Mouse (Mus musculus) cerebellum, adult 9-11 months (tissue): ENCODE results near the gene Znrf2.

Experiments used
- DNase-seq: peaks from one replicate; pipeline ENCODE4 v3.0.0; 2022

Gene Znrf2

GRCm38 (mm10) chr6:54816388-54817065 is at the start of gene Znrf2:
Znrf2 (plus strand) TSS chr6:54816916.
- DNase-seq, result peak; percentile 96

- DNase-seq, result no peak
Measured at GRCm38 (mm10) chr6:54767746-54768145, 49.0 kb upstream of the Znrf2 start.

DNA sequence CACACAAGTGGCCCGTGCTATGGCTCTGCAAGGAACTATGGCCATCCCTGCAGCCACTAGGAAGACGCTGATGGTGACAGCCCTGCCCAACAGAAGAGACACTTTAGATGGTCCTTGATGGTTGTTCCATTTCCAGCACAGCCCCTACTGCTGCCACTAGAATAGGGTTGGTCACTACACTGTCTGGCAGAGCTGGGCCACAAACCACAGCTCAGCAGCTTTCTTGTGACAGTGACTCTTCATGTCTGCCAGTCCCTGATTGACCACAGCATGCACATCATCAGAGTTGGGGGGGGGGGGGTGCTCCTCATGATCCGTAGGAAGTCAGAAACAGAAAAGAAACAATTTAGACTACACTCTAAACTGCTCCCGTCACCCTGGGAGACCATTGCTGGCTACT is 46.0 kb upstream of the Znrf2 start:
- no peak for DNase-seq

DNA sequence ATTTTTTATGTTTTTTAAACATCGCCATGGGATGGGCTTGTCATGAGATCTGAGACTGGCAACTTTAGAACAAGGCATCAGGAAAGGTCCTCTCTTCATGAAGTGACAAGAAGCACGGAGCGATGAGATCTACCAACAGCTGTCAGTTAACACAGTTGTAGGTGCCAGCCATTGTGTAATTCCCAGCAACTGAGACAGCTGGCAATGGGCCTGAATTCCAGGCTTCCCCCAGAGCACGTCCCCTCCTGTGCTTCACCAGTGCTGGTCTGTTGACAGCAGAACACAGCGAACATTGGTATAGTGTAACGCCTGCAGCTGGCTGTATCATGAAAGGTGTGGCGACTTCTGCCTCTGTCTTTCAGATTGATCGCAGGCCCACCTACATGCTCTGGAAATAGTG is 45.5 kb upstream of the Znrf2 start:
- DNase-seq, result no peak

DNA sequence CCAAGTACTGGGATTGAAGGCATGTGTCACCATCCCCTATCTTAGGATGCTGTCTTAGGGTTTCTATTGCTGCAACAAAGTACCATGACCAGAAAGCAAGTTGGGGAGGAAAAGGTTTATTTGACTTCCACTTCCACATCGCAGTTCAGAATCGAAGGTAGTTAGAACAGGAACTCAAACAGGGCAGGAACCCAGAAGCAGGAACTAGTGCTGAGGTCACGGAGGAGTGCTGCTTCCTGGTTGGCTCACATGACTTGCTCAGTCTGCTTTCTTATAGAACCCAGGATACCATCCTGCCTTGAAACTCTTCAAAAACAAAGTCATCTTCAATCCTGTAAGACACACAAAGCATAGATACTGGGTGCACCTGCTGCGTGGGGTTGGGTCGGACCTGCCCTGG is 44.6 kb upstream of the Znrf2 start:
- DNase-seq, result no peak

GRCm38 (mm10) chr6:54775739-54776138 is 41.0 kb upstream of the Znrf2 start:
- DNase-seq, result no peak

- no peak for DNase-seq
Measured at GRCm38 (mm10) chr6:54777661-54778060, 39.1 kb upstream of the Znrf2 start.

DNA sequence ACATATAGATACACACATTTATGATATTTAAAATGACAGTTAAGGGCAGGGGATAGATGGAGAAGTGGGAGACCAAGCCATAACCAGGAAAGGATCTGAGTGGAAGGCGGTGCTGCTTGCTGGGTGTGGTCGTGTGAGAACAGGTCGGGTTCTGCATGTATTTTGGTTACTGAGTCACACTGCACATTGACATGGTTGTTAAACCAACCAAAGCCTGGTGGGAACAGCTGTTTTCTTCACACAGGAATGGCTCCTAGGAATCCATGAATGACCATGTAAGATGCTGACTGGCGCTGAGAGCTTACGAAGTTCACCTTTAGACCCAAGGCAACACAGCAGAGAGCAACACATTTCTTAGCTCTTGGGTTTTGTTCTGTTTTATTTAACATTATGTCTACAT is 36.7 kb upstream of the Znrf2 start:
- DNase-seq, result no peak

- DNase-seq, result no peak
Measured at GRCm38 (mm10) chr6:54780569-54781304, 36.0 kb upstream of the Znrf2 start.

DNA sequence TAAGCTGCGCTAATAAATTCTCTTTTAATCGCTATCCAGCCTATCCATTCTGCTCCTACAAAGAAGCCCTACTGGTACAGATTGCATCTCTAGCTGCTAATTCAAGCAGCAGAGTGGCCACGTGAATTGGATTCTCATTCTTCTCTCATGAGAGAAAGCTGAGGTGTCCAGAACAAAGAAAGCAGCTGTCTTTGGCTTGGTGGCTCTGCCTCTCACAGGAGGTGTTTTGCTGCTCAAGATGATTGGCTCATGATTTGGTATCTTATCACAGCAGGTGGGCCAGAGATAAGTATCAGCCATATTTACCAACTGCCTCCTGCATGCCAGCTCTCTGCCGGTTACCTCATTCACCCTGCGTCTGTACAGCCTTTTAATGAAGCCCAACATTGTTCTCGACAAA is 34.8 kb upstream of the Znrf2 start:
- no peak for DNase-seq

GRCm38 (mm10) chr6:54785098-54785730 is 31.5 kb upstream of the Znrf2 start:
- DNase-seq, result no peak

DNA sequence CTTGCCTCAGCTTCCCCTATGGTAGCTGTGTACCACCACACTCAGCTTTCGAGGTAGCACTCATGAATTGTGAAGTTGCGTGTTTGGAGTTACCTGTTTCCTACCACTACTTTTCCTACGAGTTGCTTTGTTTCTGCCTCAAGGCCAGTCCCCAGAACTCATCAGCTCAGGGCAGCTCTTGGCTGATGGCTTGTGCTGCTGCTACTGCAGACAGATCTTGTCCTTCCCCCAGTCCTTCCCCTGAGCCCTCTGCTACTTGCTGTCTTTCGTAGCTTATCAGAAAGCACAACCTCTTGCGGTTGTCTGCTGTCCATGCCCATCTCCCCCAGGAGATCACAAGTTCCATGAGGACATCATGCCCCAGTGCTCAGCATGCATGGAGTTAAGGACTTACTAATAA is 29.9 kb upstream of the Znrf2 start:
- DNase-seq, result no peak

DNA sequence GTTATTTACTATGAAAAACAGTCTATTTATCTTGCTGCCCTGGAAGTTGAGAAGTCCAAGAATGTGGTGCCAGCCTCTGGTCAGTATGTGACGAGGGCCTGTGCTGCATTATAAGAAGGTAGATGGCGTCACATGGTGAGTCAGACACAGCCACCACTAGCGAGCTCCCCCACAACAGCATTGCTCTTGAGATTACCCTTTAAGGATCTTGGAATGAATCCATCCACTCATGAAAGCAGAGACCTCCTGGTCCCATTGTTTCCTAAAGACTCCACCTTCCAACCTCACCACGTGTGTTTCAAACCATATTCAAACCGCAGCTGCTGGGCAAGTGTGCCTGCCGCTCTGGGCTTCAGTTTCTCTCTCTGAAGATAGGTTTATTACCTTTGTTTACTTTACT is 28.2 kb upstream of the Znrf2 start:
- no peak for DNase-seq

- DNase-seq, result no peak
Measured at GRCm38 (mm10) chr6:54789139-54789538, 27.6 kb upstream of the Znrf2 start.

- DNase-seq, result no peak
Measured at GRCm38 (mm10) chr6:54790071-54790470, 26.6 kb upstream of the Znrf2 start.

DNA sequence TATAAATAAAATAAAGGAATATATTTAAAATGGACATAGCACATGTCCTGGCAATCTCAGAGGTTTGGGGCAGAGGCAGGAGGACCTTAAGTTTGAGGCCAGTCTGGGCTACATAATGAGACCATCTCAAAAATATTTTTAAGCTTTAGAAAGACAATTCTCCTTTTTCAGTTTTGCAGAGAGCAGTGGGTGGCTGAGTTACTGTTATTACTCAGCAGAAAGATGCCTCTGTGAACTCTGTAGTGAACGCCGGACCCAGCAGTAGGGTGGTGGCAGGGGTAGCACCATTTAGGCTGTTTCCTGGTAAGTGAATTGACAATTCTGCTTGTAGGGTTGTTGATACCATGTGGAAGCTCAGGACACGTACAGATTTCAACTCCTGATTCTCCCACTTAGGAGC is 22.9 kb upstream of the Znrf2 start:
- no peak for DNase-seq

- no peak for DNase-seq
Measured at GRCm38 (mm10) chr6:54794372-54794771, 22.3 kb upstream of the Znrf2 start.

- DNase-seq, result no peak
Measured at GRCm38 (mm10) chr6:54794991-54795390, 21.7 kb upstream of the Znrf2 start.

GRCm38 (mm10) chr6:54795971-54796370 is 20.7 kb upstream of the Znrf2 start:
- no peak for DNase-seq

DNA sequence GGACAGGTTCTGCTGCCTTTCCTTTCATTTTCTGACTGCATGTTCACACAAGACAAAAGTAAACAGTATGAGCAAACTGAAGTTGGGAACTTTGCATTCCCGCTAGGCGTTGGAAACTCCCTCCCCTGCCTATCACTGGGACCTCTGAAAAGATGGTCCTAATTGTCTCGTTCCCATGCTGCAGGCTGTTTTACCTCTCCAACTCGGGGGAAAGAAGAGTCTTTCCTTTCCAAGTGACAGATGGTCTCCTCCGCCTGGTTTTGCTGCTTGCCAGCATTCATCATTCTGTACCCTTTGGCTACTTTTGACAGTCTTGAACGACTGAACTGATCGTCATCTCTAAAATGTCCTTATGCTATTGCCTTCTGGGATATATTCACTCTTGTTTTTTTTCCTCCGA is 14.4 kb upstream of the Znrf2 start:
- peak; percentile 76 for DNase-seq

- DNase-seq, result no peak
Measured at GRCm38 (mm10) chr6:54804066-54804864, 12.5 kb upstream of the Znrf2 start.

DNA sequence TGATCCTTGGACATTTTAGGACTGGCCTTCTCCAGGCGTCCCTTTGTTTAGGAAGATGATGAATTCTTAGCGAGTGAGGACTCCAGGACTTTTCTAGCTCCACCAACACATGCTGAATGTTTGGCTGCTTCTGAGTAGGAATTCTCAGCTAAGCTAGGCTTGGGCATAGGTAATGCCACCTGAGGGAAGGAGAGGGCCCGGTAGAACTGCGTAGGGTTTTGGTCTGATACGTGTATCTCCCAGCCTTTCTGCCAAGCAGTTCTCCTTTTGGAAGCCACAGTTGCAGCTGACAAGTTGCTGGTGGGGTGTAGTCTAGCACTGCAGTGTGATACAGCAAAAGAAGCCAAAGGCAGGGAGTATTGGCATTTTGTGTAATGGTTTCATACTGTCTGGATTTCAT is 10.9 kb upstream of the Znrf2 start:
- DNase-seq, result no peak

DNA sequence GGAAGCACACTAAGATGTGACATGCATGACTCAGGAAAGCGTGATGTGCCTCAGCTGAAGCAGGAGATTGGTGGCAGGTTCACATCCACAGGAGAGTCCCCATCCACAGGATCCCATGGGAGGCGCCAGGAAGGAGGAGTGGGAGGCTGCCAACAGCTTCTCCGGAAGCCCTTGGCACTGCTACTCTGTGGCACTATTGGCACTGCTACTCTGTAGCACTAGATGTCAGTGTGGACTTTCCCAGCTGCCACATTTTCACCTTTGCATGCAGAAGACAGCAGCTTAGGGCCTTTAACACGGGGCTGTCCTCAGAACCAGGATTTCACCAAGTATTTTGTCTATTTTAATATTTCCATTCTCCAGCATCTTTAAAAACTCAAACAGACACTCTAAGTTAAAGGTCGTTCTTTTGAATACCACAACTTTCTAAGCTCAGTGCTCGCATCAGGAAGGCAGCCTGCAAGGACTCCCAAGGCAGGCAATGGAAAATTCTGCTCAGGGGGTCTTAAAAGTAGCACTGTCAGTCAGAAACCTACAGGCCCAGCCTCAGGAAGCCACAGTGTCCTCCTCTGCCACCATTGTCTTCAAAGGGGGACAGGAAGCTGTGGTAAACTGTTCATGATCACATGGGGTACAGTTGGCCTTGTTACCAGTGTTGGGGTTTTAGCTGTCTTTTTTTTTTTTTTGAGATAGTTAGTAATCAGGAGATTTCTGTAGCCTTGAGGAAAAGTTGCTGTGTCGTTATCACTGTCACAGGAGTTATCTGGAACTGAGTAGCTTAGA is 7.0 kb upstream of the Znrf2 start:
- peak; percentile 75 for DNase-seq
